Mouse (Mus musculus) forebrain, embryonic 14.5 days (tissue): ENCODE results near the gene Vmn1r152. TPM values are rescaled to one million over a fixed set of nuclear protein-coding genes. Genes with fewer than 3 reads are reported as not detected.
"Not testable (repeated sequence)": the region's sequence is repeated elsewhere in the genome, so short reads cannot be mapped to it uniquely, and the experiment has no call there.

Experiments used
- ATAC-seq: fragments of 200-750 bp; cut with Nextera tagmentation; 2 replicates; pipeline ENCODE4 v1.8.0; 2017; ENCODE audit warnings: mild to moderate bottlenecking, moderate library complexity
- DNase-seq: peaks from one replicate; pipeline ENCODE4 v3.0.0-alpha.2; 2015; ENCODE audit warnings: low spot score
- H3K27ac ChIP-seq: fragments of 300-500 bp; sonication (generic); 2 replicates; pipeline ENCODE4 v1.5.1; 2014; ENCODE audit warnings: low read depth, mild to moderate bottlenecking, control low read depth, low read length, moderate library complexity
- H3K27me3 ChIP-seq: fragments of 300-500 bp; sonication (generic); replicated peaks from 2 replicates; pipeline ENCODE4 v1.6.1; 2014; ENCODE audit warnings: low read length, control low read depth, mixed read lengths; ENCODE audit not compliant: control insufficient read depth, insufficient read depth
- H3K36me3 ChIP-seq: fragments of 300-500 bp; sonication (generic); 2 replicates; pipeline ENCODE4 v1.6.1; 2014; ENCODE audit warnings: low read length, control low read depth; ENCODE audit not compliant: control insufficient read depth, insufficient read depth
- H3K4me1 ChIP-seq: fragments of 300-500 bp; sonication (generic); 2 replicates; pipeline ENCODE4 v1.6.1; 2014; ENCODE audit warnings: antibody characterized with exemption, low read length, control low read depth; ENCODE audit not compliant: control insufficient read depth, insufficient read depth
- H3K4me2 ChIP-seq: fragments of 300-500 bp; sonication (generic); 2 replicates; pipeline ENCODE4 v1.6.1; 2014; ENCODE audit warnings: mild to moderate bottlenecking, control low read depth, low read length
- H3K4me3 ChIP-seq: fragments of 300-500 bp; sonication (generic); 2 replicates; pipeline ENCODE4 v1.5.1; 2014; ENCODE audit warnings: low read depth, low read length, control low read depth
- H3K9ac ChIP-seq: fragments of 300-500 bp; sonication (generic); 2 replicates; pipeline ENCODE4 v1.6.1; 2014; ENCODE audit warnings: mild to moderate bottlenecking, low read length, control low read depth, moderate library complexity
- H3K9me3 ChIP-seq: fragments of 300-500 bp; sonication (generic); replicated peaks from 2 replicates; pipeline ENCODE4 v1.6.1; 2016; ENCODE audit warnings: low read length, control low read depth, mixed read lengths; ENCODE audit not compliant: control insufficient read depth
- WGBS: fragments of 180-500 bp; shearing (Covaris S2); extraction: QIAGEN DNeasy Blood & Tissue Kit; methylation state at CpG from one replicate; pipeline ENCODE4 v1.1.7; 2014; 5-methylcytosine and 5-hydroxymethylcytosine counted together
- polyA plus RNA-seq: library from polyadenylated mRNA; unstranded; fragments of >200 nt; fragmentation: Nextera tagmentation; extraction: Ambion mirVana; gene quantifications from 2 replicates; pipeline ENCODE4 v1.2.1, GENCODE M21; 2014

Vmn1r152 gene
- polyA plus RNA-seq = not detected in 2 replicates

DNA sequence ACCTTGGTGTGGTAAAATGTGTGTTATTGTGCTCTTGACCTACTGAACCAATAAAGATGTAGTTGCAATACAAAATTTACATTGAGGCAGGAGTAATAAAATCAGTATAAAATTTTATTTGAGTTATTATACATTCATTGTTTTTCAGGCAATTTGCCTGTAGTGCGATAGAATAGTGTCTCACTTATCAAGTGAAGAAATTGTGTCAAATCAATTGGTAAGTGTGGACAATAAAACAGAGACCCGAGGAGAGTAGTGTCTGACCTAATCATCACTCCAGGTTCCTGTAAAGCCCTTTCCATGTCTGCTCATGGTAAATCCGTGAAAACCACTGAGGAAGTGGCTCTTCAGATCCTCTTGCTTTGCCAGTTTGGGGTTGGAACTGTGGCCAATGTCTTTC is at the start of gene Vmn1r152:
TSS of gene Vmn1r152 (plus strand) at position 301 of the 400 bp plus-strand sequence.
- no CpG with 5 or more reads among the region's 3 CpGs for WGBS
- DNase-seq, H3K4me2 ChIP-seq, H3K27me3 ChIP-seq, H3K4me1 ChIP-seq, H3K27ac ChIP-seq, H3K36me3 ChIP-seq, ATAC-seq, H3K9ac ChIP-seq, H3K9me3 ChIP-seq, H3K4me3 ChIP-seq: not testable (repeated sequence)

DNA sequence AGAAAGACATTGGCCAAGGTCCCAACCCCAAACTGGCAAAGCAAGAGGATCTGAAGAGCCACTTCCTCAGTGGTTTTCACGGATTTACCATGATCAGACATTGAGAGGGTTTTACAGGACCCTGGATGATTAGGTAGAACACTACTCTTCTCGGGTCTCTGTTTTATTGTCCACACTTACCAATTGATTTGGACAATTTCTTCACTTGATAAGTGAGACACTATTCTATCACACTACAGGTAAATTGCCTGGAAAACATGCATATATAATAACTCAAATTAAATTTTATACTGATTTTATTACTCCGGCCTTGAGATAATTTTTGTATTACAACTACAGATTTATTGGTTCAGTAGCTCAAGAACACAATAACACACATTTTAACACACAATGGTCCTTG is 23.2 kb upstream of the Vmn1r152 start, which contains the start of gene Vmn1r151:
TSS of gene Vmn1r151 (minus strand) at position 101 of the 400 bp plus-strand sequence.
- WGBS = 38% methylated on average over 1 of the region's 3 CpGs
- not testable (repeated sequence) for ATAC-seq

DNA sequence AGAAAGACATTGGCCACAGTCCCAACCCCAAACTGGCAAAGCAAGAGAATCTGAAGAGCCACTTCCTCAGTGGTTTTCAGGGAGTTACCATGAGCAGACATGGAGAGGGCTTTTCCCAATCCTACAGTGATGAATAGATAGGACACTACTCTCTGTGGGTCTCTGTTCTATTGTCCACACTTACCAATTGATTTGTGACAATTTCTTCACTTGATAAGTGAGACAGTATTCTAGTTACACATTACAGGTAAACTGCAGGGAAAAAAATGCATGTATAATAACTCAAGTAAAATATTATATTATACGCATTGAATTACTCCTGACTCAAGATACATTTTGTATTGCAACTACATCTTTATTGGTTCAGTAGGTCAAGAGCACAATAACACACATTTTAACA is 12.0 kb downstream of the Vmn1r152 start, which contains the start of gene Gm8677:
TSS of gene Gm8677 (minus strand) at position 101 of the 400 bp plus-strand sequence.
- H3K4me2 ChIP-seq, H3K27ac ChIP-seq, H3K27me3 ChIP-seq, H3K4me1 ChIP-seq, H3K4me3 ChIP-seq, DNase-seq, ATAC-seq, H3K9ac ChIP-seq, H3K9me3 ChIP-seq, H3K36me3 ChIP-seq: not testable (repeated sequence)
- WGBS = no CpG with 5 or more reads among the region's 1 CpGs

More for the DNA sequence above, 23.2 kb upstream of the Vmn1r152 start, which contains the start of gene Vmn1r151:
- H3K4me3 ChIP-seq, H3K27me3 ChIP-seq, H3K9me3 ChIP-seq, H3K4me2 ChIP-seq, H3K36me3 ChIP-seq, H3K9ac ChIP-seq, DNase-seq, H3K27ac ChIP-seq, H3K4me1 ChIP-seq: not testable (repeated sequence)

DNA sequence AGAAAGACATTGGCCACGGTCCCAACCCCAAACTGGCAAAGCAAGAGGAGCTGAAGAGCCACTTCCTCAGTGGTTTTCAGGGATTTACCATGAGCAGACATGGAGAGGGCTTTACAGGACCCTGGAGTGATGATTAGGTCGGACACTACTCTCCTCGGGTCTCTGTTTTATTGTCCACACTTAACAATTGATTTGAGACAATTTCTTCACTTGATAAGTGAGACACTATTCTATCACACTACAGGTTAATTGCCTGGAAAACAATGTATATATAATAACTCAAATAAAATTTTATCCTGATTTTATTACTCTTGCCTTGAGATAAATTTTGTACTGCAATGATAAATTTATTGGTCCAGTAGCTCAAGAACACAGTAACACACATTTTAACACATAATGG is 42.5 kb downstream of the Vmn1r152 start, which contains the start of gene Gm4201:
TSS of gene Gm4201 (minus strand) at position 101 of the 400 bp plus-strand sequence.
- not testable (repeated sequence) for ATAC-seq, DNase-seq, H3K9ac ChIP-seq, H3K4me3 ChIP-seq, H3K36me3 ChIP-seq, H3K27ac ChIP-seq, H3K4me1 ChIP-seq, H3K4me2 ChIP-seq, H3K9me3 ChIP-seq, H3K27me3 ChIP-seq
- no CpG with 5 or more reads among the region's 3 CpGs for WGBS

Other genes starting within 250 kb of the Vmn1r152 start
- not detected in 2 replicates for gene Gm4187, start 193.2 kb upstream of the Vmn1r152 start, polyA plus RNA-seq
- not detected in 2 replicates for gene Gm8660, start 151.9 kb upstream of the Vmn1r152 start, polyA plus RNA-seq
- gene Vmn1r148, start 109.4 kb upstream of the Vmn1r152 start, polyA plus RNA-seq = not detected in 2 replicates
- gene Vmn1r149, start 84.7 kb upstream of the Vmn1r152 start, polyA plus RNA-seq = not detected in 2 replicates
- gene Gm10665, start 58.9 kb upstream of the Vmn1r152 start, polyA plus RNA-seq = not detected in 2 replicates
- gene Vmn1r151, start 23.3 kb upstream of the Vmn1r152 start, polyA plus RNA-seq = not detected in 2 replicates
- gene Gm8677, start 11.9 kb downstream of the Vmn1r152 start, polyA plus RNA-seq = not detected in 2 replicates
- gene Gm4201, start 42.4 kb downstream of the Vmn1r152 start, polyA plus RNA-seq = not detected in 2 replicates
- not detected in 2 replicates for gene Gm4565, start 65.2 kb downstream of the Vmn1r152 start, polyA plus RNA-seq
- not detected in 2 replicates for gene Vmn1r155, start 135.1 kb downstream of the Vmn1r152 start, polyA plus RNA-seq
- gene Gm8693, start 169.3 kb downstream of the Vmn1r152 start, polyA plus RNA-seq = not detected in 2 replicates
- gene Gm4567, start 196.7 kb downstream of the Vmn1r152 start, polyA plus RNA-seq = not detected in 2 replicates
- not detected in 2 replicates for gene Vmn1r157, start 238.7 kb downstream of the Vmn1r152 start, polyA plus RNA-seq